8 mouse cellular contexts compared by ENCODE assay signal in genomic region chr3:55786835-55787486, GRCm38 (mm10). TPM values are rescaled to one million over a fixed set of nuclear protein-coding genes. Genes with fewer than 3 reads are reported as not detected.
DNase-seq lines count a peak whose midpoint lies in the region; ATAC-seq and TF ChIP-seq lines count a peak whose summit lies in the region.

No protein-coding gene starts in this region.

- TF ChIP-seq CTCF in liver, adult 2 months (IDR thresholded peaks at IDR 0.05; ENCODE audit: low read depth, low read length) = no peak

- ATAC-seq in embryonic facial prominence, embryonic 13.5 days (ENCODE audit: insufficient number of reproducible peaks, insufficient read depth, low FRiP score, low TSS enrichment, low read depth) = no peak
- no peak for ATAC-seq in limb, embryonic 12.5 days (ENCODE audit: insufficient number of reproducible peaks, insufficient read depth, low FRiP score, low TSS enrichment, low read depth)

- H3K4me3 ChIP-seq in liver, adult 2 months (ENCODE audit: insufficient read depth, low read depth, low read length) = peak overlapping the region; percentile 9; the same call in 1 of the 2 replicates
- H3K4me3 ChIP-seq in embryonic facial prominence, embryonic 13.5 days = peak overlapping the region; percentile 53
- H3K4me3 ChIP-seq in limb, embryonic 12.5 days (replicated peaks) = peak overlapping the region; percentile 50

- TF ChIP-seq POLR2A in liver, adult 2 months (IDR thresholded peaks at IDR 0.05; ENCODE audit: extremely low read depth, insufficient read depth, low read length) = no peak

- no peak for DNase-seq in liver, adult 2 months (ENCODE audit: extremely low read depth, low read depth, low spot score)
- DNase-seq in liver = no peak
- DNase-seq in retina, postnatal 1 day = peak; percentile 65
- DNase-seq in left cerebral cortex, adult 8-10 months (ENCODE audit: low spot score in 2 of 2) = no peak
- no peak for DNase-seq in ovary, postnatal 36 days (ENCODE audit: low spot score)
- DNase-seq in urinary bladder, postnatal 14 days (ENCODE audit: low spot score) = no peak

- H3K4me1 ChIP-seq in liver, adult 2 months (ENCODE audit: control insufficient read depth, insufficient read depth, low read length) = peaks cover 3% of the 10 kb centered on the region
- peaks cover 21% of the 10 kb centered on the region for H3K4me1 ChIP-seq in embryonic facial prominence, embryonic 13.5 days
- H3K4me1 ChIP-seq in limb, embryonic 12.5 days (replicated peaks) = peaks cover 23% of the 10 kb centered on the region

- H3K79me2 ChIP-seq in liver, adult 2 months (ENCODE audit: control insufficient read depth, insufficient read depth, low read length) = no peaks in the 10 kb centered on the region

- H3K36me3 ChIP-seq in liver, adult 2 months (ENCODE audit: control insufficient read depth, insufficient read depth, low read length) = no peaks in the 10 kb centered on the region
- no peaks in the 10 kb centered on the region for H3K36me3 ChIP-seq in embryonic facial prominence, embryonic 13.5 days
- H3K36me3 ChIP-seq in limb, embryonic 12.5 days = no peaks in the 10 kb centered on the region

- no peaks in the 10 kb centered on the region for H3K9me3 ChIP-seq in embryonic facial prominence, embryonic 13.5 days
- H3K9me3 ChIP-seq in limb, embryonic 12.5 days = no peaks in the 10 kb centered on the region

- H3K27me3 ChIP-seq in liver, adult 2 months (ENCODE audit: control insufficient read depth, insufficient read depth, low read length) = peaks cover 13% of the 10 kb centered on the region
- peaks cover 27% of the 10 kb centered on the region for H3K27me3 ChIP-seq in embryonic facial prominence, embryonic 13.5 days
- 0 out of 2 replicates have a peak, but pooled peaks cover 6% of the 10 kb centered on the region for H3K27me3 ChIP-seq in limb, embryonic 12.5 days

- 41% methylated on average over 17 of the region's 17 CpGs for WGBS in liver, adult 2 months
- WGBS in embryonic facial prominence, embryonic 13.5 days = 9% methylated on average over 17 of the region's 17 CpGs
- WGBS in limb, embryonic 12.5 days = 5% methylated on average over 17 of the region's 17 CpGs

- H3K27ac ChIP-seq in liver, adult 2 months (replicated peaks; ENCODE audit: insufficient read depth, low read depth, low read length) = no peak overlapping the region
- H3K27ac ChIP-seq in embryonic facial prominence, embryonic 13.5 days = peak overlapping the region; percentile 97
- peak overlapping the region; percentile 98 for H3K27ac ChIP-seq in limb, embryonic 12.5 days

- H3K4me2 ChIP-seq in embryonic facial prominence, embryonic 13.5 days = peak overlapping the region; percentile 76
- peak overlapping the region; percentile 78 for H3K4me2 ChIP-seq in limb, embryonic 12.5 days

- no peak overlapping the region for H3K9ac ChIP-seq in liver, adult 2 months (ENCODE audit: low read depth, low read length)
- peak overlapping the region; percentile 91 for H3K9ac ChIP-seq in embryonic facial prominence, embryonic 13.5 days
- H3K9ac ChIP-seq in limb, embryonic 12.5 days (replicated peaks) = peak overlapping the region; percentile 86

RNA-seq across cellular contexts. Expression of gene Mab21l1, which starts 4.7 kb away (rescaled TPM):
- total RNA-seq in liver, adult 2 months (2014; rRNA removed) = not detected in 2 replicates
- polyA plus RNA-seq in liver, adult 2 months (2012; rRNA removed) = not detected in 2 replicates
- polyA plus RNA-seq in embryonic facial prominence, embryonic 13.5 days (2015; fragmentation: Nextera tagmentation; extraction: Ambion mirVana) = 48.6 and 54.5 TPM in 2 replicates
- polyA plus RNA-seq in limb, embryonic 12.5 days (2016; fragmentation: Nextera tagmentation; extraction: Ambion mirVana) = 72.6 and 89.1 TPM in 2 replicates
- 1 to 10 TPM; 1.2 to 2.6 (median 2.0) TPM for total RNA-seq in left cerebral cortex, adult 8-10 months (2022)

Comparison
In these comparisons a context has a peak if more than half of its experiments do, and no peak if none do; other contexts are left out.
1. RNA of gene Mab21l1, which starts 4.7 kb away (polyA plus RNA-seq): 72.6 to 89.1 TPM in limb, embryonic 12.5 days and 48.6 to 54.5 TPM in embryonic facial prominence, embryonic 13.5 days; not detected in liver, adult 2 months; every median in the first group is over 10 times any median in the second.
2. Peak in every context shown above with its lines, with median percentiles within 50 percentile points of each other: H3K4me3 ChIP-seq.